Mouse (Mus musculus): ENCODE data around the gene S100a5. TPM values are rescaled to one million over a fixed set of nuclear protein-coding genes. Genes with fewer than 3 reads are reported as not detected.

Gene S100a5
- polyA plus RNA-seq, 1 experiment = not detected

DNA sequence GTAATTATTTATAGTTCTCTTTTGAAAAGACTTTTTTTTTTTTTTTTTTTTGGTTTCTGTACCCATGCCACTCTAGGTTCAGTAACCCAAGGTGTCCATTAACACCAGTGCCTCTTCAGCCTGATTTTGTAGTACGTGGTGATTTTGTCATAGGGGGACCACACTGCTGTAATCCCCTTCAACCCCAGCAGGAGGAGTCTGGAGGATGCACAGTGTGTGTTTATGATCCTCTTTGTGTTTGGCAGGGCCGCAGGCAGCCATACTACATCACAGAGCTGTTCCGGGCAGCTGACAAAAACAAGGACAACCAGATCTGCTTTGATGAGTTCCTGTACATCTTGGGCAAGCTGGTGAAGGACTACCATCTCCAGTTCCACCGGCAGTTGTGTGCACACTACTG, 49.1 kb downstream of the S100a5 start:
- H3K27ac ChIP-seq (ENCODE audit: insufficient read depth, low read length) = no peak overlapping the region
- H3K4me1 ChIP-seq (ENCODE audit: control insufficient read depth, insufficient read depth, low read length) = peaks cover 9% of the 10 kb centered on the region; the same call in 1 of the 2 replicates
- no peak for TF ChIP-seq POLR2A (IDR thresholded peaks at IDR 0.05; ENCODE audit: low read depth, low read length)
- TF ChIP-seq CTCF (IDR thresholded peaks at IDR 0.05; ENCODE audit: borderline replicate concordance, insufficient read depth, low read length) = no peak
- H3K4me3 ChIP-seq (ENCODE audit: insufficient read depth, low read length) = no peak overlapping the region

- Histone ChIP-seq H3K27ac (ENCODE audit: insufficient read depth, low read length) (no peak overlapping the region), H3K4me1 (ENCODE audit: control insufficient read depth, insufficient read depth, low read length) (0 out of 2 replicates have a peak, but pooled peaks cover 6% of the 10 kb centered on the region), H3K4me3 (ENCODE audit: insufficient read depth, low read length) (no peak overlapping the region)
- no peak for TF ChIP-seq CTCF (IDR thresholded peaks at IDR 0.05; ENCODE audit: borderline replicate concordance, insufficient read depth, low read length)
- TF ChIP-seq POLR2A (IDR thresholded peaks at IDR 0.05; ENCODE audit: low read depth, low read length) = no peak
Measured at GRCm38 (mm10) chr3:90659364-90660044, 51.2 kb downstream of the S100a5 start.

Other genes with a start within 250 kb of the S100a5 start
- gene Slc27a3, start 218.6 kb upstream of the S100a5 start, polyA plus RNA-seq (2011; ENCODE audit: insufficient read length, low read depth, missing spikeins) = 9.0 and 20.0 TPM in 2 replicates
- 39.5 and 40.0 TPM in 2 replicates for gene Ints3, start 174.9 kb upstream of the S100a5 start, polyA plus RNA-seq (2011; ENCODE audit: insufficient read length, low read depth, missing spikeins)
- gene Npr1, start 142.7 kb upstream of the S100a5 start, polyA plus RNA-seq (2011; ENCODE audit: insufficient read length, low read depth, missing spikeins) = 0.18 TPM in 1 of 2 replicates, not detected in the other
- 82.1 and 97.0 TPM in 2 replicates for gene Ilf2, start 132.4 kb upstream of the S100a5 start, polyA plus RNA-seq (2011; ENCODE audit: insufficient read length, low read depth, missing spikeins)
- gene Snapin, start 117.5 kb upstream of the S100a5 start, polyA plus RNA-seq (2011; ENCODE audit: insufficient read length, low read depth, missing spikeins) = 87.6 and 102 TPM in 2 replicates
- gene Chtop, start 99.0 kb upstream of the S100a5 start, polyA plus RNA-seq (2011; ENCODE audit: insufficient read length, low read depth, missing spikeins) = 92.9 and 111 TPM in 2 replicates
- gene S100a1, start 94.1 kb upstream of the S100a5 start, polyA plus RNA-seq (2011; ENCODE audit: insufficient read length, low read depth, missing spikeins) = 27.6 and 37.9 TPM in 2 replicates
- 38.7 and 60.4 TPM in 2 replicates for gene S100a13, start 94.1 kb upstream of the S100a5 start, polyA plus RNA-seq (2011; ENCODE audit: insufficient read length, low read depth, missing spikeins)
- not detected in 2 replicates for gene S100a14, start 81.7 kb upstream of the S100a5 start, polyA plus RNA-seq (2011; ENCODE audit: insufficient read length, low read depth, missing spikeins)
- 40.2 and 49.1 TPM in 2 replicates for gene S100a16, start 71.3 kb upstream of the S100a5 start, polyA plus RNA-seq (2011; ENCODE audit: insufficient read length, low read depth, missing spikeins)
- gene S100a3, start 47.9 kb upstream of the S100a5 start, polyA plus RNA-seq (2011; ENCODE audit: insufficient read length, low read depth, missing spikeins) = 1.7 TPM in 1 of 2 replicates, not detected in the other
- not detected in 2 replicates for gene S100a2, start 18.3 kb upstream of the S100a5 start, polyA plus RNA-seq (2011; ENCODE audit: insufficient read length, low read depth, missing spikeins)
- gene Gm42674, start 6.6 kb upstream of the S100a5 start, polyA plus RNA-seq (2011; ENCODE audit: insufficient read length, low read depth, missing spikeins) = 3.5 TPM in 1 of 2 replicates, not detected in the other
- gene S100a4, start 4.8 kb upstream of the S100a5 start, polyA plus RNA-seq (2011; ENCODE audit: insufficient read length, low read depth, missing spikeins) = 454 and 1,115 TPM in 2 replicates
- 3,458 and 7,173 TPM in 2 replicates for gene S100a6, start 4.4 kb downstream of the S100a5 start, polyA plus RNA-seq (2011; ENCODE audit: insufficient read length, low read depth, missing spikeins)
- gene S100a7a, start 45.5 kb downstream of the S100a5 start, polyA plus RNA-seq (2011; ENCODE audit: insufficient read length, low read depth, missing spikeins) = 1.9 and 2.2 TPM in 2 replicates
- not detected in 2 replicates for gene S100a8, start 60.5 kb downstream of the S100a5 start, polyA plus RNA-seq (2011; ENCODE audit: insufficient read length, low read depth, missing spikeins)
- gene S100a9, start 87.2 kb downstream of the S100a5 start, polyA plus RNA-seq (2011; ENCODE audit: insufficient read length, low read depth, missing spikeins) = not detected in 2 replicates
- gene Pglyrp4, start 118.4 kb downstream of the S100a5 start, polyA plus RNA-seq (2011; ENCODE audit: insufficient read length, low read depth, missing spikeins) = not detected in 2 replicates
- gene Gm5849, start 169.4 kb downstream of the S100a5 start, polyA plus RNA-seq (2011; ENCODE audit: insufficient read length, low read depth, missing spikeins) = not detected in 2 replicates